Mouse (Mus musculus): ENCODE data around the gene Sbf2. TPM values are rescaled to one million over a fixed set of nuclear protein-coding genes. Genes with fewer than 3 reads are reported as not detected.
A peak's percentile ranks its signal among the peaks of the same experiment; 100 is the strongest.

Gene Sbf2
- total RNA-seq, 2 experiments from 2014 or later = 2.3 to 3.9 TPM

- no peak for ATAC-seq (replicated peaks; ENCODE audit: low FRiP score, poor library complexity, severe bottlenecking)
Observed at GRCm38 (mm10) chr7:110286198-110286732, 328.5 kb downstream of the Sbf2 start.

GRCm38 (mm10) chr7:110285849-110286151 lies 328.9 kb downstream of the Sbf2 start:
- ATAC-seq (replicated peaks; ENCODE audit: low FRiP score, poor library complexity, severe bottlenecking) = no peak

GRCm38 (mm10) chr7:110285076-110285848 lies 329.5 kb downstream of the Sbf2 start:
- no peak for ATAC-seq (replicated peaks; ENCODE audit: low FRiP score, poor library complexity, severe bottlenecking)

GRCm38 (mm10) chr7:110283484-110284275 lies 331.0 kb downstream of the Sbf2 start:
- ATAC-seq (replicated peaks; ENCODE audit: low FRiP score, poor library complexity, severe bottlenecking) = no peak

- ATAC-seq (replicated peaks; ENCODE audit: low FRiP score, poor library complexity, severe bottlenecking) = no peak
Observed at GRCm38 (mm10) chr7:110282797-110283196, 331.9 kb downstream of the Sbf2 start.

- no peak for ATAC-seq (replicated peaks; ENCODE audit: low FRiP score, poor library complexity, severe bottlenecking)
Observed at GRCm38 (mm10) chr7:110281435-110282256, 333.1 kb downstream of the Sbf2 start.

- ATAC-seq (replicated peaks; ENCODE audit: low FRiP score, poor library complexity, severe bottlenecking) = no peak
Observed at GRCm38 (mm10) chr7:110279183-110279582, 335.5 kb downstream of the Sbf2 start.

GRCm38 (mm10) chr7:110277734-110278245 lies 336.9 kb downstream of the Sbf2 start:
- ATAC-seq (replicated peaks; ENCODE audit: low FRiP score, poor library complexity, severe bottlenecking) = no peak

- ATAC-seq (replicated peaks; ENCODE audit: low FRiP score, poor library complexity, severe bottlenecking) = no peak
Observed at GRCm38 (mm10) chr7:110272434-110272833, 342.3 kb downstream of the Sbf2 start.

- ATAC-seq (replicated peaks; ENCODE audit: low FRiP score, poor library complexity, severe bottlenecking) = no peak
Observed at GRCm38 (mm10) chr7:110271814-110272213, 342.9 kb downstream of the Sbf2 start.

GRCm38 (mm10) chr7:110270455-110270854 lies 344.3 kb downstream of the Sbf2 start:
- no peak for ATAC-seq (replicated peaks; ENCODE audit: low FRiP score, poor library complexity, severe bottlenecking)

GRCm38 (mm10) chr7:110269777-110270176 lies 344.9 kb downstream of the Sbf2 start:
- ATAC-seq (replicated peaks; ENCODE audit: low FRiP score, poor library complexity, severe bottlenecking) = no peak

GRCm38 (mm10) chr7:110268511-110268910 lies 346.2 kb downstream of the Sbf2 start:
- ATAC-seq (replicated peaks; ENCODE audit: low FRiP score, poor library complexity, severe bottlenecking) = no peak

GRCm38 (mm10) chr7:110267994-110268393 lies 346.7 kb downstream of the Sbf2 start:
- ATAC-seq (replicated peaks; ENCODE audit: low FRiP score, poor library complexity, severe bottlenecking) = no peak

- ATAC-seq (replicated peaks; ENCODE audit: low FRiP score, poor library complexity, severe bottlenecking) = no peak
Observed at GRCm38 (mm10) chr7:110267014-110267413, 347.7 kb downstream of the Sbf2 start.

GRCm38 (mm10) chr7:110265796-110266195 lies 348.9 kb downstream of the Sbf2 start:
- peak; percentile 89 for ATAC-seq (replicated peaks; ENCODE audit: low FRiP score, poor library complexity, severe bottlenecking)

- ATAC-seq (replicated peaks; ENCODE audit: low FRiP score, poor library complexity, severe bottlenecking) = no peak
Observed at GRCm38 (mm10) chr7:110263474-110263873, 351.2 kb downstream of the Sbf2 start.

- no peak for ATAC-seq (replicated peaks; ENCODE audit: low FRiP score, poor library complexity, severe bottlenecking)
Observed at GRCm38 (mm10) chr7:110262661-110263060, 352.1 kb downstream of the Sbf2 start.

GRCm38 (mm10) chr7:110261807-110262206 lies 352.9 kb downstream of the Sbf2 start:
- ATAC-seq (replicated peaks; ENCODE audit: low FRiP score, poor library complexity, severe bottlenecking) = no peak

All from erythroblast, adult 5-6 weeks (primary cell).